Mouse (Mus musculus) embryonic fibroblast, embryonic 13.5 days (primary cell): ENCODE measurements around the gene Atp2a2.

Source experiments
- CTCF ChIP-seq: IDR thresholded peaks from 2 replicates; pipeline ENCODE4 v1.5.1; 2011; ENCODE audit warnings: mild to moderate bottlenecking, control low read depth, low read length, moderate library complexity, borderline replicate concordance; ENCODE audit not compliant: insufficient read depth
- POLR2A ChIP-seq: IDR thresholded peaks from 2 replicates; pipeline ENCODE4 v1.6.1; 2011; ENCODE audit warnings: low read depth, mild to moderate bottlenecking, control low read depth, low read length, moderate library complexity

GRCm38 (mm10) chr5:122514127-122514521 lies 12.1 kb upstream of the Atp2a2 start:
- no peak for TF ChIP-seq POLR2A
- no peak for TF ChIP-seq CTCF
